Comparison of ENCODE assay signal across 20 mouse cellular contexts in genomic region chr15:101252614-101253013, GRCm38 (mm10). TPM values are rescaled to one million over a fixed set of nuclear protein-coding genes. Genes with fewer than 3 reads are reported as not detected.
DNase-seq lines count a peak whose midpoint lies in the region; ATAC-seq and TF ChIP-seq lines count a peak whose summit lies in the region.
"Had no signal": no experiment of that assay in that cellular context is flagged by ENCODE, and none has a peak within 500 bp of the region (broad histone marks: within the 10 kb centered on the region; RNA-seq: fewer than 3 reads in every experiment).

No protein-coding gene starts in this region.

- peak; percentile 41 for DNase-seq in lung, postnatal 0 days (ENCODE audit: low spot score)
- no peak for DNase-seq in lung, adult 18-20 months
- DNase-seq in MEL (ENCODE audit: low read depth, low spot score) = peak; percentile 50
- no peak for DNase-seq in frontal cortex, postnatal 25 days (ENCODE audit: low spot score in 2 of 2)
- no peak for DNase-seq in left cerebral cortex, postnatal 10 days (ENCODE audit: extremely low spot score in 1 of 2, low spot score in 2 of 2)
- DNase-seq: cerebellum, adult 9-11 months; heart, postnatal 36 days; right cerebral cortex, adult 18-20 months; thymus, adult 2 months had no signal

- ATAC-seq in lung, postnatal 0 days = no peak
- no peak for ATAC-seq in forebrain, embryonic 16.5 days
- ATAC-seq: forebrain, embryonic 15.5 days had no signal

- TF ChIP-seq POLR2A in MEL (IDR thresholded peaks at IDR 0.05; ENCODE audit: control insufficient read depth in 1 of 2, insufficient read depth in 1 of 2, low read depth in 1 of 2, low read length in 2 of 2, poor library complexity in 1 of 2) = no peak

- no peak overlapping the region for H3K9ac ChIP-seq in lung, postnatal 0 days (replicated peaks; ENCODE audit: low read depth)
- H3K9ac ChIP-seq in MEL (ENCODE audit: control insufficient read depth, low read depth, low read length, poor library complexity, severe bottlenecking) = no peak overlapping the region
- no peak overlapping the region for H3K9ac ChIP-seq in forebrain, embryonic 16.5 days (replicated peaks; ENCODE audit: low read depth, low read length)
- H3K9ac ChIP-seq: embryonic facial prominence, embryonic 12.5 days; forebrain, embryonic 15.5 days; limb, embryonic 15.5 days had no signal

- no peak overlapping the region for H3K27ac ChIP-seq in lung, postnatal 0 days (ENCODE audit: low read length)
- H3K27ac ChIP-seq in MEL (ENCODE audit: control insufficient read depth, low read depth, low read length) = no peak overlapping the region
- H3K27ac ChIP-seq in macrophage = peak overlapping the region; percentile 10; the same call in 1 of the 2 replicates
- no peak overlapping the region for H3K27ac ChIP-seq in forebrain, embryonic 16.5 days (ENCODE audit: low read length)
- H3K27ac ChIP-seq: embryonic facial prominence, embryonic 12.5 days; forebrain, embryonic 15.5 days; limb, embryonic 15.5 days; midbrain, embryonic 10.5 days had no signal

- no peak overlapping the region for H3K4me2 ChIP-seq in lung, postnatal 0 days (replicated peaks; ENCODE audit: low read depth, low read length)
- no peak overlapping the region for H3K4me2 ChIP-seq in forebrain, embryonic 16.5 days (ENCODE audit: low read length)
- H3K4me2 ChIP-seq: embryonic facial prominence, embryonic 12.5 days; forebrain, embryonic 15.5 days; limb, embryonic 15.5 days had no signal

- intact Hi-C loops in left cerebral cortex, postnatal 10 days (cut with DNase I) = no loop called here

- H3K27me3 ChIP-seq in lung, postnatal 0 days (replicated peaks; ENCODE audit: insufficient read depth, low read length) = no peaks in the 10 kb centered on the region
- H3K27me3 ChIP-seq in MEL (ENCODE audit: control insufficient read depth in 1 of 2, insufficient read depth in 2 of 2, low read length in 2 of 2) = no peaks in the 10 kb centered on the region
- no peaks in the 10 kb centered on the region; the same call in 1 of the 2 replicates for H3K27me3 ChIP-seq in forebrain, embryonic 16.5 days (replicated peaks; ENCODE audit: control insufficient read depth, insufficient read depth, low read length)
- H3K27me3 ChIP-seq: forebrain, embryonic 15.5 days; limb, embryonic 15.5 days had no signal

- TF ChIP-seq EP300 in lung, postnatal 0 days (IDR thresholded peaks at IDR 0.05) = no peak
- no peak for TF ChIP-seq EP300 in MEL (IDR thresholded peaks at IDR 0.05; ENCODE audit: low read depth in 1 of 2, low read length in 2 of 2)

- H3K4me1 ChIP-seq in lung, postnatal 0 days (ENCODE audit: insufficient read depth, low read depth, low read length) = peaks cover 5% of the 10 kb centered on the region; the same call in 1 of the 2 replicates
- peaks cover 5 to 30% of the 10 kb centered on the region in 2 experiments for H3K4me1 ChIP-seq in MEL (ENCODE audit: control insufficient read depth in 1 of 2, insufficient read depth in 2 of 2, low read length in 2 of 2)
- H3K4me1 ChIP-seq in forebrain, embryonic 16.5 days (replicated peaks; ENCODE audit: control insufficient read depth, insufficient read depth, low read length) = peaks cover 11% of the 10 kb centered on the region; the same call in 1 of the 2 replicates

- TF ChIP-seq RAD21 in MEL (IDR thresholded peaks at IDR 0.05; ENCODE audit: low read depth, low read length) = no peak

- no peak overlapping the region for H3K4me3 ChIP-seq in lung, postnatal 0 days (ENCODE audit: low read depth, low read length)
- H3K4me3 ChIP-seq in MEL (ENCODE audit: control insufficient read depth in 1 of 2, insufficient read depth in 1 of 2, low read depth in 2 of 2, low read length in 2 of 2) (no peak overlapping the region), macrophage (ENCODE audit: inconsistent target) (no peak overlapping the region)
- H3K4me3 ChIP-seq in forebrain, embryonic 16.5 days (replicated peaks; ENCODE audit: low read length) = no peak overlapping the region
- H3K4me3 ChIP-seq: embryonic facial prominence, embryonic 12.5 days; erythroblast, embryonic 14.5 days; forebrain, embryonic 15.5 days; heart, embryonic 13.5 days; limb, embryonic 15.5 days had no signal

- WGBS in lung, postnatal 0 days = 68% methylated on average over 6 of the region's 6 CpGs
- 52% methylated on average over 6 of the region's 6 CpGs for WGBS in macrophage (ENCODE audit: missing documents)
- 83% methylated on average over 6 of the region's 6 CpGs for WGBS in forebrain, embryonic 16.5 days

- no peaks in the 10 kb centered on the region for H3K9me3 ChIP-seq in lung, postnatal 0 days (ENCODE audit: low read length)
- no peaks in the 10 kb centered on the region for H3K9me3 ChIP-seq in MEL (replicated peaks; ENCODE audit: insufficient read depth, low read length)
- H3K9me3 ChIP-seq in forebrain, embryonic 16.5 days (ENCODE audit: control insufficient read depth, low read length) = no peaks in the 10 kb centered on the region
- H3K9me3 ChIP-seq: embryonic facial prominence, embryonic 12.5 days; forebrain, embryonic 15.5 days; heart, embryonic 13.5 days; limb, embryonic 15.5 days; midbrain, embryonic 10.5 days had no signal

- H3K36me3 ChIP-seq in lung, postnatal 0 days (ENCODE audit: insufficient read depth, low read length) = no peaks in the 10 kb centered on the region
- H3K36me3 ChIP-seq in MEL (ENCODE audit: control insufficient read depth in 1 of 2, insufficient read depth in 2 of 2, low read length in 2 of 2) = peaks cover 0 to 18% of the 10 kb centered on the region in 2 experiments; a peak in 2 of 4 replicates
- H3K36me3 ChIP-seq in macrophage (ENCODE audit: inconsistent target) = no peaks in the 10 kb centered on the region
- H3K36me3 ChIP-seq in forebrain, embryonic 16.5 days (ENCODE audit: control insufficient read depth, insufficient read depth) = no peaks in the 10 kb centered on the region
- H3K36me3 ChIP-seq: embryonic facial prominence, embryonic 12.5 days; forebrain, embryonic 15.5 days; heart, embryonic 13.5 days; limb, embryonic 15.5 days; midbrain, embryonic 10.5 days had no signal

- no peaks in the 10 kb centered on the region for H3K79me2 ChIP-seq in MEL (ENCODE audit: control insufficient read depth, insufficient read depth, low read length, poor library complexity)
- H3K79me2 ChIP-seq in macrophage (ENCODE audit: inconsistent target) = no peaks in the 10 kb centered on the region

- TF ChIP-seq CTCF in lung, postnatal 0 days (IDR thresholded peaks at IDR 0.05) = no peak
- TF ChIP-seq CTCF in MEL (IDR thresholded peaks at IDR 0.05 in 2 of 3, conservative IDR thresholded peaks at IDR 0.05 in 1 of 3; ENCODE audit: control insufficient read depth in 1 of 3, insufficient read depth in 1 of 3, low read depth in 2 of 3, low read length in 3 of 3, poor library complexity in 1 of 3, severe bottlenecking in 1 of 3) = no peak

RNA-seq across cellular contexts. Expression of gene Nr4a1, which starts 1.5 kb away (rescaled TPM):
- polyA plus RNA-seq in lung, postnatal 0 days (2015; fragmentation: Nextera tagmentation; extraction: Ambion mirVana) = 7.8 and 11.8 TPM in 2 replicates
- 1.7 and 2.0 TPM in 2 replicates for total RNA-seq in MEL (2012; rRNA removed)
- 10 to 100 TPM in 1 of 2 experiments, not detected in 1; 12.8 TPM for polyA plus RNA-seq in MEL (2012; ENCODE audit: insufficient read depth in 1 of 2, insufficient read length in 2 of 2, low read depth in 1 of 2, low replicate concordance in 2 of 2, missing spikeins in 1 of 2)
- 1,000 to 10,000 TPM in 3 of 26 experiments, 100 to 1,000 TPM in 4, 10 to 100 TPM in 9, 1 to 10 TPM in 10; 1.2 to 1,725 (median 19.2) TPM for total RNA-seq in macrophage (2018; cell fraction: chromatin; rRNA removed)
- 100 to 1,000 TPM in 7 of 26 experiments, 10 to 100 TPM in 9, 1 to 10 TPM in 9, under 1 TPM in 1; 0.88 to 552 (median 14.8) TPM for total RNA-seq in macrophage (2018; cell fraction: cytosol; rRNA removed)
- total RNA-seq in macrophage (2018; cell fraction: nucleus; rRNA removed) = 1,000 to 10,000 TPM in 2 of 26 experiments, 100 to 1,000 TPM in 7, 10 to 100 TPM in 9, 1 to 10 TPM in 7, under 1 TPM in 1; 0.94 to 1,649 (median 21.6) TPM
- 6.1 to 9.4 TPM (median 7.1 TPM) in 3 replicates for polyA plus RNA-seq in macrophage (2018)
- 4.5 TPM in 2 replicates for polyA plus RNA-seq in forebrain, embryonic 16.5 days (2015; fragmentation: Nextera tagmentation; extraction: Ambion mirVana)
- total RNA-seq in left cerebral cortex, postnatal 10 days (2021) = 10 to 100 TPM; 36.8 to 40.3 TPM

RNA-seq across cellular contexts. Expression of gene Grasp, which starts 28.6 kb away (rescaled TPM):
- polyA plus RNA-seq in lung, postnatal 0 days (2015; fragmentation: Nextera tagmentation; extraction: Ambion mirVana) = 8.2 and 8.6 TPM in 2 replicates
- total RNA-seq in MEL (2012; rRNA removed) = 3.7 and 4.1 TPM in 2 replicates
- polyA plus RNA-seq in MEL (2012; ENCODE audit: insufficient read depth in 1 of 2, insufficient read length in 2 of 2, low read depth in 1 of 2, low replicate concordance in 2 of 2, missing spikeins in 1 of 2) (1 to 10 TPM in 1 of 2 experiments, not detected in 1; 6.3 TPM), macrophage (2018) (0.26 to 0.36 TPM in 2 of 3 replicates, not detected in the other)
- total RNA-seq in macrophage (2018; cell fraction: chromatin; rRNA removed) = under 1 TPM in 9 of 26 experiments, not detected in 17; 0.29 to 0.87 (median 0.66) TPM
- total RNA-seq in macrophage (2018; cell fraction: cytosol; rRNA removed) = 1 to 10 TPM in 1 of 26 experiments, under 1 TPM in 24, not detected in 1; 0.04 to 1.0 (median 0.21) TPM
- under 1 TPM in 17 of 26 experiments, not detected in 9; 0.22 to 0.94 (median 0.65) TPM for total RNA-seq in macrophage (2018; cell fraction: nucleus; rRNA removed)
- 1.3 and 1.8 TPM in 2 replicates for polyA plus RNA-seq in forebrain, embryonic 16.5 days (2015; fragmentation: Nextera tagmentation; extraction: Ambion mirVana)
- total RNA-seq in left cerebral cortex, postnatal 10 days (2021) = 10 to 100 TPM; 30.9 to 34.2 TPM

RNA-seq across cellular contexts. Expression of gene Atg101, which starts 31.5 kb away (rescaled TPM):
- 73.1 and 74.2 TPM in 2 replicates for polyA plus RNA-seq in lung, postnatal 0 days (2015; fragmentation: Nextera tagmentation; extraction: Ambion mirVana)
- total RNA-seq in MEL (2012; rRNA removed) = 75.5 and 90.3 TPM in 2 replicates
- polyA plus RNA-seq in MEL (2012; ENCODE audit: insufficient read depth in 1 of 2, insufficient read length in 2 of 2, low read depth in 1 of 2, low replicate concordance in 2 of 2, missing spikeins in 1 of 2) = 10 to 100 TPM in 1 of 2 experiments, not detected in 1; 75.2 TPM
- 10 to 100 TPM in 15 of 26 experiments, 1 to 10 TPM in 11; 3.2 to 27.1 (median 11.0) TPM for total RNA-seq in macrophage (2018; cell fraction: chromatin; rRNA removed)
- total RNA-seq in macrophage (2018; cell fraction: cytosol; rRNA removed) = 10 to 100 TPM; 10.5 to 25.7 (median 19.1) TPM
- total RNA-seq in macrophage (2018; cell fraction: nucleus; rRNA removed) = 10 to 100 TPM in 20 of 26 experiments, 1 to 10 TPM in 6; 6.5 to 19.8 (median 11.5) TPM
- polyA plus RNA-seq in macrophage (2018) = 19.7 to 26.3 TPM (median 22.9 TPM) in 3 replicates
- polyA plus RNA-seq in forebrain, embryonic 16.5 days (2015; fragmentation: Nextera tagmentation; extraction: Ambion mirVana) = 87.4 and 92.4 TPM in 2 replicates
- 10 to 100 TPM; 38.8 to 41.9 TPM for total RNA-seq in left cerebral cortex, postnatal 10 days (2021)

RNA-seq across cellular contexts. Expression of gene 6030408B16Rik, which starts 40.4 kb away (rescaled TPM):
- polyA plus RNA-seq in lung, postnatal 0 days (2015; fragmentation: Nextera tagmentation; extraction: Ambion mirVana) = 74.9 and 82.4 TPM in 2 replicates
- 0.07 and 0.12 TPM in 2 replicates for total RNA-seq in MEL (2012; rRNA removed)
- under 1 TPM in 1 of 2 experiments, not detected in 1; 0.18 TPM for polyA plus RNA-seq in MEL (2012; ENCODE audit: insufficient read depth in 1 of 2, insufficient read length in 2 of 2, low read depth in 1 of 2, low replicate concordance in 2 of 2, missing spikeins in 1 of 2)
- total RNA-seq in macrophage (2018; cell fraction: chromatin; rRNA removed) = 1 to 10 TPM in 2 of 26 experiments, under 1 TPM in 11, not detected in 13; 0.35 to 1.2 (median 0.49) TPM
- total RNA-seq in macrophage (2018; cell fraction: cytosol; rRNA removed) = not detected
- 1 to 10 TPM in 1 of 26 experiments, under 1 TPM in 3, not detected in 22; 0.39 to 1.3 (median 0.60) TPM for total RNA-seq in macrophage (2018; cell fraction: nucleus; rRNA removed)
- not detected in 3 replicates for polyA plus RNA-seq in macrophage (2018)
- polyA plus RNA-seq in forebrain, embryonic 16.5 days (2015; fragmentation: Nextera tagmentation; extraction: Ambion mirVana) = 0.29 and 0.30 TPM in 2 replicates
- total RNA-seq in left cerebral cortex, postnatal 10 days (2021) = under 1 TPM in 1 of 2 experiments, not detected in 1; 0.30 TPM
- total RNA-seq: layer of hippocampus, postnatal 10 days; midbrain, postnatal 0 days had no signal
- polyA plus RNA-seq: erythroblast, embryonic 14.5 days; large intestine, adult 2 months had no signal

Comparison
In these comparisons a context has a peak if more than half of its experiments do, and no peak if none do; other contexts are left out.
1. DNase-seq: peak in lung, postnatal 0 days (single experiment) and MEL (single experiment); none in lung, adult 18-20 months (0 of 2), frontal cortex, postnatal 25 days (0 of 2) and left cerebral cortex, postnatal 10 days (0 of 2).